Mouse (Mus musculus) E14TG2a.4 (cell line): ENCODE measurements around the gene Slc10a6.

ENCODE experiments used
- CTCF ChIP-seq: conservative IDR thresholded peaks from 2 replicates; pipeline ENCODE4 v1.5.1; 2014; ENCODE audit warnings: low read length
- NANOG ChIP-seq: IDR thresholded peaks from 2 replicates; pipeline ENCODE4 v1.6.1; 2014; ENCODE audit warnings: borderline replicate concordance, low read length, mixed read lengths
- POU5F1 ChIP-seq: IDR thresholded peaks from 2 replicates; pipeline ENCODE4 v1.6.1; 2014; ENCODE audit warnings: low read length, borderline replicate concordance

- TF ChIP-seq CTCF (no peak), NANOG (no peak), POU5F1 (no peak)
Measured at GRCm38 (mm10) chr5:103622321-103622720, 6.9 kb downstream of the Slc10a6 start.
